Mouse (Mus musculus) layer of hippocampus, adult 8-10 months (tissue): ENCODE data around the gene Mcrip1. TPM values are rescaled to one million over a fixed set of nuclear protein-coding genes. Genes with fewer than 3 reads are reported as not detected.
"Not testable (repeated sequence)": the region's sequence is repeated elsewhere in the genome, so short reads cannot be mapped to it uniquely, and the experiment has no call there.

Source experiments
- DNase-seq, 2 experiments: peaks; one replicate each; pipeline ENCODE4 v3.0.0; 2022; ENCODE audit warnings: low spot score in 2 of 2
- total RNA-seq, 4 experiments: library from RNA; stranded (reverse); gene quantifications; 2 replicates each; pipeline ENCODE4 v1.2.4; 2022

The Mcrip1 gene
- total RNA-seq, 4 experiments from 2014 or later: 61.1 to 68.7 (median 63.3) TPM

- DNase-seq: no peak
These were observed 26.4 kb upstream of the Mcrip1 start for GRCm38 (mm10) chr11:120575940-120576339.

- no peak for DNase-seq
These were observed 25.5 kb upstream of the Mcrip1 start for GRCm38 (mm10) chr11:120575046-120575445.

DNA sequence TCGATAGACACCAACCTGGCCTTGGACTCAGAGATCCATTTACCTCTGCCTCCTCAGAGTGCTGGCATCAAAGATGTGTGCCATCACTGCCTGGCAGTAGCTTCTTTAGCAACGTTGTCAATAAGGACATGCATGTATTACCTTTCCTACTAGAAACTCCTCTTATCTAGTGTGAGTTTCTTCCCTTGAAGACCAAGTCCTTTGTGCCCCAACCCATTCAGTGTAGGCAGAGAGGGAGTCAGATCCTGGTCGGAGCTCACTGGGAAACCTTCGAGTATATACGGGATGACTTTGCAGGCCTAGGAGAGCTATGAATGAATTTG is 24.7 kb upstream of the Mcrip1 start:
- no peak for DNase-seq

DNA sequence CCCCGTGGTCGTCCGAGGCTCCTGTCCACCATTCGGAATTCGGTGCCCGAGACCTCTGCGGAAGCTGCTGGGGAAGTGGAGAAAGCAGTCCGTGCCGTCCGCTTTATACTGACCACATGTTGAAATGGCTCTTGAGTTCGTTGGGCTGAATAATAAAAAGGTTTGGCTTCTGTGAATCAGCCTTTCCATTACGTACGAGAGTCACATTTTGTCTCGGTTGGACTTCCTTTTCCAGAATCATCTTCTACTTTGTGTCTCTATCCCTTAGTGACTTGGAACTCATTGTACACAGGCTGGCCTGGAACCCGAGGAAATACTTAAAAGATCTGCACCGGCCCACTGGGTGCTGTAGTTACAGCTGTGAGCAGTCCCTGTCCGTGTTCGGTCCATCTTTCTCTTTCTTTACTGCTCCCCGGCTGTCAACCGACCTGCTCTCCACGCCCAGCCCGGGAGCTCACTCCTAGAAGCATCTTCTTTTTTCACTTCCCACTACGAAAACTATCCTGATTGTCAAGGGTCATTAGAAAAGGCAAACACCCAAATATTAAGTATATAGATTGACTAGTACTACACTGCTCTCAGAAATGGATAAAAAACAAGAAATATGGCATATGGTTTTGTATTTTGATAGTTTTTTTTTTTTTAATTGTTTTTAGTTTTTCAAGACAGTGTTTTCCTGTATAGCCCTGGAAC is 24.2 kb upstream of the Mcrip1 start:
- no peak for DNase-seq

- peak; percentile 100 for DNase-seq
These were observed 23.4 kb upstream of the Mcrip1 start, which contains the start of gene P4hb for GRCm38 (mm10) chr11:120572752-120573584. P4hb (minus strand) TSS chr11:120573253.

GRCm38 (mm10) chr11:120572417-120572751 is 22.9 kb upstream of the Mcrip1 start:
- no peak for DNase-seq

GRCm38 (mm10) chr11:120571754-120572416 is 22.4 kb upstream of the Mcrip1 start:
- DNase-seq: no peak

DNA sequence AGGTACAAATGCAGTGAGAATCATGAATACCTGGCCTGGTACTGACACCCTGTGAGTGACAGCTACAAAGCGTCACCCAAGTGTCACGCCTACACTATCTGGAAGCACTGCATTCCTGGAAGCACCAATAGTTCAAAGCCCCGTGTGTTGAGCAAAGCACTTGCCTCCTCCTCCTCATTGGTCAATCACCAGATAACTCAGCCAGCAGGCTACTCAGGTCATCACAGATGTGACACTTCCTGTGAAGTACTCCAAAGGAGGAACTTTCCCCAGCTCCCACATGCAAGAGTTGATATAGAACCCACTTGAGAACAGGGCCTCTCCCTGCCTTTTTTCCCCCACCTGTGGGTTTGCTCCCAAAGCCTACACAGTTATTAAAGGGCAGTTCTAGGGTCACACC is 21.6 kb upstream of the Mcrip1 start:
- DNase-seq: no peak

- DNase-seq: no peak
These were observed 18.8 kb upstream of the Mcrip1 start for GRCm38 (mm10) chr11:120568324-120568723.

DNA sequence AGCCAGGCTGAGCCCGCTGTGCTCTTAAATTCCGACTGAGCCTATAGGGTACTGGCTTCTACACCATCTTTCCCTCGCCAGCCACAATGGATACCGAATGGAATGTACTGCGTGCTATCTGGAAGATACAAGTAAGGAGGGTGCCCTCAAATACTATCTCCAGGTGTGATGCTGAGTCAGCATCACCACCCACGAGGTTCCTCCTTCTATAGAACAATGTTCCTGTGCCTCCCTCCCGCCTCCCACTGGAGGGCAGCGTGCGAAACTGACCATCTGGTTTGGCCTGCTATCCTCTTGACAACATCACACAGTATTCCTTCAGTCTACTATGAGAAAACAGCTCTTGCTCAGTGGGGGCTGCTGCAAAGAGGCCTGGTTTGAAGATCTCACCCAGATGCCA is 15.6 kb upstream of the Mcrip1 start:
- no peak for DNase-seq

DNA sequence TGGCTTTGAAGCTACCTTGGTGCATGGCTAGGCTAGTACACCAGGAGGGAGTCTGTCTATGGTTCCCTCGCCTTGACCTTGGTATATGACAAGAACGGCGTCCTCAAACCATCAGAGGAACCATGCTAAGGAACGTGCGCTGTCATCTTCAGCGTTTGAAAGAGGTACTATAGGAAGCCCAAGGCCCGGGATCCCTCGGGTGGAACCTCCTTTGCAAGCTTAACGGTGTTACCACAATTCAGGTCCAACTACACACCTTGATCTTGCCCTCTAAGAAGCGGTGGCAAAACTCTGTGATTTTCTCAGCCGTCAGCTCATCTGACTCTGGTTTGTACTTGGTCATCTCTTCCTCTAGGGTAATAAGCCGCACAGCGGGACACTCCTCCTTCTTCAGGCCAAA is 13.4 kb upstream of the Mcrip1 start:
- DNase-seq: no peak

DNA sequence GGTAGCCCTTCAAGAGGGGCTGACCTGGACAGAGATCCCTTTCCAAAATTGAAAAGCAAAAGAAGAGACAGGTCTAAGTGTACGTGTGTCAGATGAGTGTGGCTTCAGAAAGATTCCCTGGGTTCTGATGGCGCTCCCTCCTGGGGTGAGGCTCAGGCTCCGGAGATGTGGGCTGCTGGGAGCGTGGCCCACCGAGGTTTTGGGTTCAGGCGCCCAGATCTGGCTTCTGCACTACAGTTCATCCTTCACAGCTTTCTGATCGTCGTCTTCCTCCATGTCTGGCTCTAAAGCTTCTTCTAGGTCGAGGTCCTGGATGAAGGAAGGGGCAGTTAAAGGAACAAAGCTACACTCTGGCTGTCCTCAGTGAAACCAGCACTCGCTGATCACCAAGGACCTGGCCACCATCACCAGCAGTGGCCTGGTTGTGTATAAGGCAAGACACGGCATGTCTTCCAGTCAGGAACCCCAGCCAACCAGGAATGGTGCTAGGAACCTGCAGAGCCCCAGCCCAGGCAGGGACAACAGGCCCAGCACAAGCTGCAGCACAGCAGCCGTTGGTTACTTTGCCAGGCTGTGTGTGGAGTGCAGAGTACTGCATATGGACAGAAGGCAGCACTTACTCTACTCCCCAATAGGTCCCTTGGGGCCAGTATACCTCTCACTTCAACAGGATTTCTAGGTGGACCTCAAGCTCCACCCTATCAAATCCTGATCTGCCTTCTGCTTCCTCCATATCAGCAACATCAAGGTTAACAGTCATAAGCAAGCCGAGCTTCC is 11.6 kb upstream of the Mcrip1 start:
- no peak for DNase-seq

DNA sequence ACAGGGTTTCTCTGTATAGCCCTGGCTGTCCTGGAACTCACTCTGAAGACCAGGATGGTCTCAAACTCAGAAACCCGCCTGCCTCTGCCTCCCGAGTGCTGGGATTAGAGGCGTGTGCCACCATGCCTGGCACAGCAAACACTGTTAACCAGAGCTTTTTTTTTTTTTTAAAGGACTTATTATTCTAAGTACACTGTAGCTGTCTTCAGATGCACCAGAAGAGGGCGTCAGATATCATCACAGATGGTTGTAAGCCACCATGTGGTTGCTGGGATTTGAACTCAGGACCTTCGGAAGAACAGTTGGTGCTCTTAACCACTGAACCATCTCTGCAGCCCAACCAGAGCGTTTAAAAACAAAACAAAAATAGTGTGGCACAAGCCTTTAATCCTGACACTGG is 9.3 kb upstream of the Mcrip1 start:
- not testable (repeated sequence) for DNase-seq

GRCm38 (mm10) chr11:120555260-120555659 is 5.7 kb upstream of the Mcrip1 start:
- DNase-seq: no peak

- DNase-seq: no peak
These were observed 5.3 kb upstream of the Mcrip1 start for GRCm38 (mm10) chr11:120554834-120555233.

DNA sequence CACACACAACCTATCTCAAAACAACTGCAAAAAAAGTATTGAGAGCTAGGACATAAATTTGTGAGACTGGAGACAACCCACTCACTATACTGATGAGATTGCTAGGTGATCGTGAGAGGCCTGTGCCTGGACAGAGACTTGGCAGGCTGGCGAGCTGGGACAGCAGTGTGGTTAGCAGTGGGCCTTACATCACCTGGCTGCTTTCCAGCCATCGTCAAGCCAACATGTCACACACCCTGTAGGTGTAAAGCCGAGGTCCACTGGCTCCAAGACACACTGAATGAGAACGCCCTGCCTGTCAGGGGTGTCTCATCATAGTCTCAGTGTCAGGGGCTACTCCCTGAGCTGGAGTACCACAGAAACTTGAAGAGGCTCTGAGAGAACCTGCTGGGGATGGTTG is 3.2 kb upstream of the Mcrip1 start:
- no peak for DNase-seq

DNA sequence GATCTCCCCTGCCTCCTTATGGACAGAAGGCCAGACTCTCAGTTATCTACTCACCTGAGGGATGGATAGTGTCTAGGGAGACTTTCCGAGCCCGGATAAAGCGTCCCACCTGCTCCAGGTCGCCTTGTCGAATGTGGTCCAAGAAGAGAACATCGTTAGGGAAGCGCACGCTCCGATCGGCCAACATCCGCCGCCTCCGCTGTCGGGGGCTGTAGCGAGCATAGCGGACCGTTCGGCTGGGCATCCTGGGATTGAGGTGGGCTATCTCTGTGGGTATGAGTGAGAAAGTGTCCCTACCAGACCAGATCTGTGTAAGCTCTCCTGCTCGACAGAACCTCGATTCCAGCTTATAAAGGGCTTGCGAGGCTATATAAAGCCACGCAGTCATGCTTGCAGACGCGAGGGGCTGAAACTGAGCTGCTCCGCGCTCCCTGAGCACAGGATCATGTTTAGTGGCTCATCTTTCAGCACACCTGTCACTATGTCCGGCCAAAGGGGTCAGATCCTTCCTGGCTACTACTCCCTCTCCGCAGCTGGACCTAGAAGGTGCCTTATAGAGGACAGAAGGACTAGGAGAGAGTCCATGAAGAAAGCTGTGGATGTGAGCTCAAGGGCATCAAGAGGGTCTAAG is 1.4 kb upstream of the Mcrip1 start, which contains the start of gene Ppp1r27:
Gene Ppp1r27 (minus strand): TSS at position 323 of the 631 bp plus-strand sequence.
- DNase-seq: no peak

DNA sequence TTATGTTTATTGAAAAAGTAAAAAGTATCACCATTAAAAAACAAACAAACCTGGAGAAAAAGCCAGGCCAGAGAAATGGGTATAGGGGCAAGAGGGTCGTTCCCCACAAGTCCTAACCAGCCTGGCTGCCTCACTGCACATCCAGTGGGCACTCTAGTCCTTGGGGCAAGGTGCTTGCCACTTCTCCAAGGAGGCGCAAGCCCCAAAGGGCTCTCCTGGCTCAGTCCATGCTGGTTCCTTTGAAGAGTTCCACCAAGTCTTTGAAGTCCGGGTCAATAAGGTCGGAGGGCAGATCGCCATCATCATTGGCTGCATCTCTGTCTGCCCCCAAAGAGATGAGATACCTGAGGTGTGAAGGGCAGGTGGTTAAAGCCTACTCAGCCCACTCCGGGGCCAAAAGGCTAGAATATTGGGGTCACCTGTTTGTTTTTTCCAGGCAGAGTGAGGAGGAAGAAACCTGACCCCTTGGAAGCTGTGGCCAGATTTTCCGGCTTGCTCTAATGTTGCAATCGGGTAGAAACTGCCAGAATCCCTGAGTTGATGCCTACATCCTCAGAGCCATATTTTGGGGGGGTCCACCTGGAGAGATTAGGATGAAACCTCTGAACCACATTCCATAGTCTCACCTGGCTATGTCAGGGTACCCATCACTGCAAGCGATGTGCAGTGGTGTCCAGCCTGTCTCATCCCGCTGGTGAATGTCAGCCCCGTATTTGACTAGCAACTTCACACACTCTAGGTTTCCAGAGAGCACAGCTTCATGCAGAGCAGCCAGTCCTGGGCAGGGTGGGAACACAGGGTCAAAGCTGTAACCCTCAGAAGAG is 671 bp upstream of the Mcrip1 start:
- DNase-seq: no peak

- DNase-seq: no peak
These were observed 750 bp downstream of the Mcrip1 start for GRCm38 (mm10) chr11:120548786-120549167.

- DNase-seq: no peak
These were observed 1.3 kb downstream of the Mcrip1 start for GRCm38 (mm10) chr11:120548214-120548613.
